Mouse (Mus musculus) fibroblast of lung, adult 2 months (primary cell): ENCODE measurements around the gene Gprc6a.

Source experiments
- DNase-seq: peaks from one replicate; pipeline ENCODE4 v3.0.0-alpha.2; 2011; ENCODE audit warnings: low read depth

Gprc6a gene

GRCm38 (mm10) chr10:51631411-51632136 lies at the start of gene Gprc6a:
Gprc6a (minus strand) TSS chr10:51631461.
- DNase-seq = no peak

DNA sequence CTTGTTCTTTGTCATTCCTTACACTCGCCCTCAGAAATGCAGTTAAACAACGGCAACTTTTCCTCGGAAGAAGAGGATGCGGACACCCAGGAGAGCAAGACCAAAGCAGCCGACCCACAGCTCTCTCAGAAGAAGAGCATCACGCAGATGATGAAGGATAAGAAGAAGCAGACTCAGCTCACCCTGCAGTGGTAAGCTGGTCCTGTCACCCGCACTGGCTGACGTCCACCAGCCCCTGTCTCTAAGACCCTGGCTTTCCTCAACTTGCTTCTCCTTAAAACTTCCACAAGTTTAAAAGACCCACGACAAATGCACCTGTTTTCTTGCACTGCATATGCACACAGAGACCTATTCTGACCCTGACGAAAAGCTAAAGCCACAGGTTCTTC lies 47.0 kb upstream of the Gprc6a start:
- no peak for DNase-seq

GRCm38 (mm10) chr10:51677548-51678250 lies 46.4 kb upstream of the Gprc6a start, which contains the start of gene Rfx6:
Rfx6 (plus strand) TSS chr10:51677756.
- no peak for DNase-seq

- DNase-seq = no peak
These were observed 41.0 kb upstream of the Gprc6a start for GRCm38 (mm10) chr10:51672082-51672779.

DNA sequence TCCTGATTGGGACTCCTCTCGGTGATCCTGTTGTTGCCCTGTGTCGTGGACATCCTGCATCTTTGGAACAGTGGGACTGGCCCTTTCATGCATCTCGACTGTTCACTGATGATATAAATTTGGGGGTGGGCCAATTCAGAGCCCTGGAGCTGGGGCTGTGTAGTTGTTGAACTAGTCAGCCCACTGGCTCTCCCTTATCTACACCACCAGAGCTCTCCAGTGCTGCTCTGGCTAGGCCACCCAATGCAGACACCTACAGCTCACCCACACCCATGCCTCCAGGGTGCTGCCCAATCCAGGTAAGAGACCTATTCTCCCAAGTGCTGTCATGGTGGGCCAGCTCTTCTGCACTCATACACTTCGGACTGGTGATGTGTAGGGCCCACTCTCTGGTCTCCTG lies 40.3 kb upstream of the Gprc6a start:
- no peak for DNase-seq

DNA sequence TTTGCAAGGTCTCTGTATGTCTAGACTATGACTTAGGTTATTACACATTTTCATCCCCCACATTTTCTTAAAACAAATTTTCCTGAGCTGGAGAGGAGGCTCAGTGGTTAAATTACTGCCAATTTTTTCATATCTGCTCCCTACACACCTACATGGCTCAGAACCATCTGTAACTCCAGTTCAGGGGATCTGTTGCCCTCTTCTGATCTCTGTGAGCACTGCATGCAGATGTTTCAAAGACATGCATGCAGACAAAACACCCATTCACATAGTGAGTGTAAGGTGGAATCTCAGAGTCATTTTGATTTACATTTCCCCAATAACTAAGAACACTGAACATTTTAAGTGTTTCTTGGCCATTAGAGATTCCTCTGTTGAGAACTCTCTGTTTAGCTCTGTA lies 38.1 kb upstream of the Gprc6a start:
- no peak for DNase-seq

GRCm38 (mm10) chr10:51657324-51657723 lies 26.1 kb upstream of the Gprc6a start:
- DNase-seq = peak; percentile 4

DNA sequence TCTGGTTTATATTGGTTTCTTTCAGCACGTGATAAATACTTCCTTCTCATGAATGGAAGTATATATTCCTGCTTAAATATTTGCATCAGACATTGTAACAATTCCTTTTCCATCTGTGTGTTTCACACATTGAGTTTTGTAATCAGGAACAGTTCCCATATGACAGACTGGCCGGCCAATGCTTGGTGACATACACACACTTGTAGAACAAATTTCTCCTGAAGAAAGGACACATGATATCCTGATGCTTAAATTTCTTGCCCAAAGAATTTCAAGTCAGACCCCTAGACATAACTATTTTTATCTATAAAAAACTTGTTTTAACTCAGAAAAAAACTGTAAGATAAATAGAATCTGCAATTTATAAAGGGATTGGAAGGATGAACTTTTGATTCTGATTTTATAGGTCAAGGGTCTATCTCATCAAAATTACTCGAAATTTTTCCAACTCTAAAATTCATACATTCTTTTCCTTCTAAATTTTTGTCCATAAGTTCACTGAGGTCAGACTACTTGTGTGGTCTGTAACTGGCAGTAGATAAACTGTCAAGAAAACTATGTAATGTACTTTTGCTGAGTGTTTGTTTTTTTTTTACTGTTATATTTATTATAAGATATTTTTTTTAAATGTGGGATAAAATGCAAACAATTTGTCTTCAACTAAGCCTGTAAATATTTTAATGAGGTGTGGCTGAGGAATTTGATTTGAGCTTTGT lies 18.4 kb upstream of the Gprc6a start:
- DNase-seq = no peak

- no peak for DNase-seq
These were observed 10.1 kb downstream of the Gprc6a start for GRCm38 (mm10) chr10:51621193-51621592.

GRCm38 (mm10) chr10:51620126-51620525 lies 11.1 kb downstream of the Gprc6a start:
- no peak for DNase-seq

GRCm38 (mm10) chr10:51618538-51618937 lies 12.7 kb downstream of the Gprc6a start:
- no peak for DNase-seq

DNA sequence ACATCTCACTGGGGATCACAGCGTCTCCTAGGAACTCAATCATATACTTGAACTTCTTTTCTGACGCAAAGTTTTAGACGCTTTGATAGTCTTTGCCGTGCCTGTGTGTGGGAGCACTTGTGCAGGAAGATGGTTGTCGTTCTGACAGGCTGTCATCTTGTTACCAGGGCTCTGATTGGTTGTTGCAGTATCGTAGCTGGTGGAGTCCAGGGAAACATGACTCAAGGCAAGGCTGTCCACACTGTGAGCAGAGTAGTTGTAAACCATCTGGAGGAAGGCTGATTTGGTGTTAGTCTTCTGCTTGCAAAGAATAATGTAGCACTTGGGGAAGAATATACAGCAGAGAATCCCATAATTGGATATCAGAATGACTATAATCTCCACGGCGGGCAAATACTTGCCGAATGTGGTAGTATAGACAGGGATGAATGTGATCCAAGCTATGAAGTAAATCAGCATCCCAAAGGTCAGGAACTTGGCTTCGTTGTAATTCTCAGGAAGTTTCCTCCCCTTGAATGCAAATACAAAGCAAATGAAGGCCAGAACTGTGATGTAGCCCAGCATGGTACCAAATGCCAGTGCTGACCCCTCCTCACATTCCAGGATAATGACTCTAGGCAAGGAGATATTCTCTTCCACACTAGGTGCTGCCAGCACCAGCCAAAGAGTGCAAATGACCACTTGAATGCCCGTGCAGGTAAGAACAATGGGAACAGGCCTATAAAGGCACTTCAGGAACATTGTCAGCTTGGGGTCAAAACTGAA lies 16.3 kb downstream of the Gprc6a start:
- DNase-seq = no peak

DNA sequence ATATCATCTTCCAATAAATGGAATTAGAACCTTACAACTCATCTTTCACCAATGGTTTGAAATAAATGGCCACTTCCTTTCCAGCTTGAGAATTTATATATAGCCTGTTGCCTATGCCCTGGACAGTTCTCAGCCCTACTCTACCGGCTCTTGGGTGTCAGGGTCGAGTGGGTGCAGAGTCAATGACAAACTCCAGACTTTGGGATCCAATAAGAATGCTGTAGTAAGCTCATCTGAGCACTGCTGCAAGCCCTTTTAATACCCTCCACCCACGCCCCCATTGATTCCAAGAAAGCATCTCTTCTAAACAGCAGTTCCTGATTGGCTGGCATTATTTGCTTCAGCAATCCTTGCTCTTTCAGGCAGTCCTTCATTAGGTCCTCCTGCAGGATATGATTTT lies 17.8 kb downstream of the Gprc6a start:
- no peak for DNase-seq

DNA sequence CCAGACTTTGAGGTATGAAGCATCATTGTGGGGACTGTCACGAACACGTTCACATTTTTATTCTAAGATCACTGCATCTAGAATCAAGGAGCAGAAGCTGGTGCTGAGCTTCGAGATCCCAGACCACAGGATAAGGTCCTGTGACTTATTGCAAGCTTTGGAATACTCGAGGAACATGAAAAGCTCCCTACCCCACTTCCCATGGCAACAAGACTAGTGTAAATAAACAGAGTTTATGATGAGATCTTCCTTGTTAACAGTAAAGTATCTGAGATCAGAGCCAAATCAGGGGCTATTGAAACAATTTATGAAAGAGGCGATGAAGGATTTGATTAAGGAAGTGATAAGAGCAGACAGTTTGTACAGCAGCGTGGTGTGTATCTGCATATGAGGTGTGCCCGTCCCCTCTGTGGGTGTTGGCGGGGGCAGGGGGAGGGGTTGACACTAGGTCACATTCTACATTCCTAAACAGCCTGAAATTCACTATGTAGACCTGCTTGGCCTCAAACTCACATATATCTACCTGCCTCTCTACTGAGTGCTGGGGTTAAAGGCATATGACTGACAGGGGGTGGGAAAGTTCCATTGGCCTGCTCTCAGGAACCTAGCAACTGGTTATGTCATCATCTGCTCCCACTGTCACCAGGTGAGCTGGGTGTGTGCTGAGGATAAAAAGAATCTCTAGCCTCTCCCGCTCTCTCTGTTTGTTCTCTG lies 19.1 kb downstream of the Gprc6a start:
- DNase-seq = no peak

DNA sequence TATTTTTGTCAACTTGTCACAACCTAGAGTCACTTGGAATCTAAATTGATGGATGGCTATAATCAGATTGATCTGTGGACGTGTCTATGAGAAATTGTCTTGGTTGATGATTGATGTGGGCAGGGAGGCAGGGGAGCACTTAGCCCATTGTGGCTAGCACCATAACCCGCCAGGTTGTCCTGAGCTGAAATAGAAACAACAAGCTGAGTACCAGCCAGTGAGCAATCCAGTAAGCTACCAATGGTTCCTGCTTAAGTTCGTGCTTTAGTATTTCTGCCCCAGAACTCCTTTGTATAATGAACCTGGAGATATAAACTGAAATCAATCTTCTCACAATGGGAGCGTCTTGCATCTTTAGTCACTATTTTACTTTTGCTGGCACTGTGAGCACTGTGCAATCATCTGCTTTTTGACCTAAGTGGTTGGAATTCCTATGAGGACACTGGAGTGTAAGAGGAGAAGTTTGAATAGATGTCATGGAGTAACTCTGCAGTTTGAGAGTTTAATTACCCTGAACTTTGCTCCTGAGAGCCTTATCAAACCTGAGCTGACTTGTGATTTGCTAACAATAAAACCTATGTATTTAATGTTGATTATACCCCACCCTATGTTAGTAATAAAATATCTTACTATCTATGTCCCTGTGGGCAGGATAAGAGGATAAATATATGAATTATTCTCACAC lies 21.4 kb downstream of the Gprc6a start:
- DNase-seq = no peak

GRCm38 (mm10) chr10:51596928-51597635 lies 34.2 kb downstream of the Gprc6a start:
- DNase-seq = no peak

DNA sequence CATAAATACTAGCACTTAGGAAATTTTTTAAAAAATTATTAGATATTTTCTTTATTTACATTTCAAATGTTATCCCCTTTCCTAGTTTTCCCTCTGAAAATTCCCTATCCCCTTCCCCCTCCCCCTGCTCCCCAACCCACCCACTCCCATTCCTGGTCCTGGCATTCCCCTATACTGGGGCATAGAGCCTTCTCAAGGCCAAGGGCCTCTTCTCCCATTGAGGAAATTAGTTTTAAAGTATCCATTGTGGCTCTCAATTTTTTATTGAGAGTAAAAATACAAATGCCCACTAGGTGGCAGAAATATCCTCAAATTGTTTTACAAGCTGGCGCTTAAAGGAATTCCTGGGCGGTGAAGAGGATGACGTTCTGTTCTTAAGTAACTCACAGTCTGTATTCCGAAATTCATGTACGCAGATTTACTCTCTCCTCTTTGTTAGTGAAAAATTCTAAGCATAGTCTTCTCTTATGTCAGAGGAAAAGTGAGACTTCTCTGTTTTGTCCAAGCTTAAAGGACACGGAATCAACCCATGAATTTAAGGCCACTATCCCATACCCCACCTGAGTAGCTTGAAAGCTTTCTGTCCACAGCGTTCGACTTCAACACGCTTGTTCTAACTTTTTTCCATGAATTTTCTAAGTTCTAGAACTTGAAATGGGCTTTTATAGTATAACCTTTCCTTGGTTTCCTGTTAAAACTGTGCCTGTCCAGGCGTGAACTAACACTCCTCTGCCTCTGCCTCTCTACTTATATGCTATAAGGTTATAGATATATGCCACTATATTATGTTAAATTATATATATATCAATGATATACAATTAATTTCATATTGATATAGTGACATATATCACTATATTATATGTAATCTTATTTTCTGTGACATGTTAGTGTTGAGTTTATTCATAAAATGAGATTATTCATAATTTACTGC lies 36.0 kb downstream of the Gprc6a start:
- DNase-seq = peak; percentile 23

- no peak for DNase-seq
These were observed 39.7 kb downstream of the Gprc6a start for GRCm38 (mm10) chr10:51591574-51591973.
